Mouse (Mus musculus) liver, embryonic 11.5 days (tissue): ENCODE data around the gene Rxrg. TPM values are rescaled to one million over a fixed set of nuclear protein-coding genes. Genes with fewer than 3 reads are reported as not detected.
A peak's percentile ranks its signal among the peaks of the same experiment; 100 is the strongest.

Experiments
- ATAC-seq: fragments of 200-750 bp; cut with Nextera tagmentation; replicated peaks from 2 replicates; pipeline ENCODE4 v1.8.0; 2017; ENCODE audit warnings: moderate number of reproducible peaks, mild to moderate bottlenecking, moderate TSS enrichment, moderate library complexity; ENCODE audit not compliant: low FRiP score
- DNase-seq: peaks from one replicate; pipeline ENCODE4 v3.0.0-alpha.2; 2017; ENCODE audit warnings: low spot score
- H3K27ac ChIP-seq: fragments of 300-500 bp; sonication (generic); 2 replicates; pipeline ENCODE4 v1.5.1; 2014; ENCODE audit warnings: mild to moderate bottlenecking, low read depth, low read length, control low read depth
- H3K27me3 ChIP-seq: fragments of 300-500 bp; sonication (generic); replicated peaks from 2 replicates; pipeline ENCODE4 v1.6.1; 2014; ENCODE audit warnings: low read length, mixed read lengths; ENCODE audit not compliant: control insufficient read depth, insufficient read depth
- H3K36me3 ChIP-seq: fragments of 300-500 bp; sonication (generic); 2 replicates; pipeline ENCODE4 v1.6.1; 2014; ENCODE audit warnings: mild to moderate bottlenecking, low read length, moderate library complexity, mixed read lengths; ENCODE audit not compliant: control insufficient read depth, insufficient read depth
- H3K4me1 ChIP-seq: fragments of 300-500 bp; sonication (generic); replicated peaks from 2 replicates; pipeline ENCODE4 v1.6.1; 2014; ENCODE audit warnings: low read length, mixed read lengths; ENCODE audit not compliant: control insufficient read depth, insufficient read depth
- H3K4me2 ChIP-seq: fragments of 300-500 bp; sonication (generic); 2 replicates; pipeline ENCODE4 v1.6.1; 2014; ENCODE audit warnings: mild to moderate bottlenecking, control low read depth, moderate library complexity
- H3K4me3 ChIP-seq: fragments of 300-500 bp; sonication (generic); 2 replicates; pipeline ENCODE4 v1.5.1; 2014; ENCODE audit warnings: low read depth, low read length, control low read depth
- H3K9ac ChIP-seq: fragments of 300-500 bp; sonication (generic); 2 replicates; pipeline ENCODE4 v1.6.1; 2014; ENCODE audit warnings: low read depth, low read length, control low read depth
- H3K9me3 ChIP-seq: fragments of 300-500 bp; sonication (generic); 2 replicates; pipeline ENCODE4 v1.6.1; 2016; ENCODE audit warnings: low read length, inconsistent platforms, mixed read lengths; ENCODE audit not compliant: control insufficient read depth
- WGBS: fragments of 180-500 bp; shearing (Covaris S2); extraction: QIAGEN DNeasy Blood & Tissue Kit; methylation state at CpG from one replicate; pipeline ENCODE4 v1.1.7; 2014; 5-methylcytosine and 5-hydroxymethylcytosine counted together
- polyA plus RNA-seq: library from polyadenylated mRNA; unstranded; fragments of >200 nt; fragmentation: Nextera tagmentation; extraction: Ambion mirVana; gene quantifications from 2 replicates; pipeline ENCODE4 v1.2.1, GENCODE M21; 2014

Rxrg gene
- polyA plus RNA-seq, 1 experiment from 2014 or later = 2.8 TPM

- 1% methylated on average over 98 of the region's 98 CpGs for WGBS
- Histone ChIP-seq H3K27ac (no peak overlapping the region), H3K9me3 (no peaks in the 10 kb centered on the region), H3K27me3 (peaks cover 76% of the 10 kb centered on the region), H3K36me3 (no peaks in the 10 kb centered on the region), H3K4me2 (peak overlapping the region; percentile 55), H3K4me3 (peak overlapping the region; percentile 32), H3K9ac (no peak overlapping the region), H3K4me1 (no peaks in the 10 kb centered on the region)
- ATAC-seq (peak; percentile 39), DNase-seq (peak; percentile 39)
These were observed 90.4 kb downstream of the Rxrg start for GRCm38 (mm10) chr1:167688347-167689231.

GRCm38 (mm10) chr1:167689232-167689261, 90.9 kb downstream of the Rxrg start, which contains the start of gene Lmx1a:
Lmx1a (plus strand) TSS chr1:167689237.
- no peaks in the 10 kb centered on the region for H3K4me1 ChIP-seq
- WGBS = 8% methylated on average over 3 of the region's 3 CpGs
- H3K9ac ChIP-seq = no peak within 1 kb of the TSS
- H3K36me3 ChIP-seq = no peaks in the 10 kb centered on the region
- peak within 1 kb of the TSS; percentile 55 for H3K4me2 ChIP-seq
- no peaks in the 10 kb centered on the region for H3K9me3 ChIP-seq
- peak within 1 kb of the TSS; percentile 32 for H3K4me3 ChIP-seq
- ATAC-seq (no peak), DNase-seq (no peak)
- H3K27me3 ChIP-seq = peaks cover 80% of the 10 kb centered on the region
- H3K27ac ChIP-seq = no peak within 1 kb of the TSS

Other genes starting within 250 kb of the Rxrg start
- 112 and 129 TPM in 2 replicates for gene Aldh9a1, start 248.4 kb upstream of the Rxrg start, polyA plus RNA-seq
- gene Mgst3, start 204.5 kb upstream of the Rxrg start, polyA plus RNA-seq = 242 and 253 TPM in 2 replicates
- gene Lrrc52, start 131.6 kb upstream of the Rxrg start, polyA plus RNA-seq = 0.19 and 0.21 TPM in 2 replicates
- gene Lmx1a, start 90.9 kb downstream of the Rxrg start, polyA plus RNA-seq = 2.6 and 2.7 TPM in 2 replicates